Mouse (Mus musculus) embryonic facial prominence, embryonic 13.5 days (tissue): Measurements from ENCODE around the gene Amhr2. TPM values are rescaled to one million over a fixed set of nuclear protein-coding genes. Genes with fewer than 3 reads are reported as not detected.

Experiments
- ATAC-seq: fragments of 200-750 bp; cut with Nextera tagmentation; 2 replicates; pipeline ENCODE4 v1.8.0; 2017; ENCODE audit warnings: low read depth; ENCODE audit not compliant: insufficient number of reproducible peaks, insufficient read depth, low FRiP score, low TSS enrichment
- H3K27ac ChIP-seq: fragments of 300-500 bp; sonication (generic); 2 replicates; pipeline ENCODE4 v1.5.1; 2015; ENCODE audit warnings: moderate library complexity, mild to moderate bottlenecking, inconsistent platforms
- H3K27me3 ChIP-seq: fragments of 300-500 bp; sonication (generic); 2 replicates; pipeline ENCODE4 v1.6.1; 2015; ENCODE audit warnings: mild to moderate bottlenecking, inconsistent platforms
- H3K36me3 ChIP-seq: fragments of 300-500 bp; sonication (generic); 2 replicates; pipeline ENCODE4 v1.6.1; 2015; ENCODE audit warnings: mild to moderate bottlenecking, inconsistent platforms
- H3K4me1 ChIP-seq: fragments of 300-500 bp; sonication (generic); 2 replicates; pipeline ENCODE4 v1.6.1; 2015; ENCODE audit warnings: inconsistent platforms
- H3K4me2 ChIP-seq: fragments of 300-500 bp; sonication (generic); 2 replicates; pipeline ENCODE4 v1.6.1; 2015; ENCODE audit warnings: moderate library complexity, mild to moderate bottlenecking, inconsistent platforms
- H3K4me3 ChIP-seq: fragments of 300-500 bp; sonication (generic); 2 replicates; pipeline ENCODE4 v1.5.1; 2015; ENCODE audit warnings: mild to moderate bottlenecking, inconsistent platforms
- H3K9ac ChIP-seq: fragments of 300-500 bp; sonication (generic); 2 replicates; pipeline ENCODE4 v1.6.1; 2015; ENCODE audit warnings: mild to moderate bottlenecking, inconsistent platforms
- H3K9me3 ChIP-seq: fragments of 300-500 bp; sonication (generic); 2 replicates; pipeline ENCODE4 v1.6.1; 2016; ENCODE audit warnings: inconsistent platforms
- WGBS: fragments of 180-500 bp; shearing (Covaris S2); methylation state at CpG from one replicate; pipeline ENCODE4 v1.1.7; 2015; ENCODE audit warnings: mixed read lengths; 5-methylcytosine and 5-hydroxymethylcytosine counted together
- polyA plus RNA-seq: library from polyadenylated mRNA; unstranded; fragments of >200 nt; fragmentation: Nextera tagmentation; extraction: Ambion mirVana; gene quantifications from 2 replicates; pipeline ENCODE4 v1.2.1, GENCODE M21; 2015

Amhr2 gene
- polyA plus RNA-seq, 1 experiment from 2014 or later: not detected

DNA sequence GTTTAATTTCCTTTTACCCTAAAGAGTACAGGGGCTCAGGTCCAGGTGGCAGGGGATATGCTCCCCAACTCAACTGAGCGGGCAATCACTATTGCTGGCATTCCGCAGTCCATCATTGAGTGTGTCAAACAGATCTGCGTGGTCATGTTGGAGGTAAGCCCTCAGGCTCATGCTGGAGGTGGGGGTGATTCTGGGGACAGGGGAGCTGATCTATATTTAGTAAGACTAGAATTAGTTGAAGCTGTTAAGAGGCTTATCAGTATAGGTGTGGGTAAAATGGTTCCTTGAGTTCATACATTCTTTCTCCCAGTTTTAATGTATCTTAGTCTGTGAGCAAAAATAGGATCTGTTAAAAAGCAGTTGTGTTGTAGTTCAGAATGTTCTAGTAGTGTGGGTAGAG is 38.0 kb downstream of the Amhr2 start:
- H3K9ac ChIP-seq: no peak overlapping the region
- H3K4me1 ChIP-seq: no peaks in the 10 kb centered on the region
- H3K27me3 ChIP-seq: no peaks in the 10 kb centered on the region
- no peak for ATAC-seq
- H3K36me3 ChIP-seq: peaks cover 86% of the 10 kb centered on the region
- no peak overlapping the region for H3K4me2 ChIP-seq
- H3K9me3 ChIP-seq: no peaks in the 10 kb centered on the region
- H3K27ac ChIP-seq: no peak overlapping the region
- 87% methylated on average over 3 of the region's 3 CpGs for WGBS
- no peak overlapping the region for H3K4me3 ChIP-seq

DNA sequence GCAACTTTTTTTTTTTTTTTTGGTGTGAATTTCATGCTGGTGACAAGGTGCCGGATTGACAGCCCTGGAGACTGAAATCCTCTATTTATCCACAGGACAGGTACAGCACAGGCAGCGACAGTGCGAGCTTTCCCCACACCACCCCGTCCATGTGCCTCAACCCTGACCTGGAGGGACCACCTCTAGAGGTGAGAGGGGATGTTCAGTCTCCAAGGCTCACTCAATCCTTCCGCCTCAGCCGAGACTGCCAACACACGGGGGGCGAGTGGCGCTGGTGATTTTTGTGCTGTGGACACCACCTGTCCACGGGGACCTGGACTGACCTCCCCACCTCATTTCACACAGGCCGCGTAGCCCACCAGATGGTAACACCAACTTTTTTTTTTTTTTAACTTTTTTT is 40.7 kb downstream of the Amhr2 start:
- Histone ChIP-seq H3K4me2 (no peak overlapping the region), H3K27ac (no peak overlapping the region), H3K9ac (no peak overlapping the region), H3K4me3 (no peak overlapping the region), H3K9me3 (no peaks in the 10 kb centered on the region), H3K27me3 (no peaks in the 10 kb centered on the region), H3K36me3 (peaks cover 88% of the 10 kb centered on the region), H3K4me1 (no peaks in the 10 kb centered on the region)
- WGBS: 93% methylated on average over 12 of the region's 12 CpGs
- ATAC-seq: no peak

DNA sequence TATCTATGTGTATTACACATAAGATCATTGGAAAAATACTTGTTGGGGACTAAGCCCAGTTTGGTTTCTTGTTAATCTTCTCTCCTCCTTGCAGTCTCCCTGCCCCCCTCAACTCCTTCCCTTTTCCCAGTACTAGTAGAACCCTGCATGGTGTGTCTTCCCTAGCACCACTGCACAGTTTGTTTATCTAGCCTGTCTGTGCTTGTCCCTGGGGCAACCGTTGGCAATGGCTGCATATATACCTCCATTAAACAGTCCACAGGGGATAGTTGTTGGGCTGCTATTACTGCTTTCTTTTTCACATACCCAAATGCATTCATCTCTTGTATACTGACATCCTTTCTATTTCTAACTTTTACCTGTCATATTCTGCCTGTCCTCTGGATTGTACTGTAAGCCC is 42.5 kb downstream of the Amhr2 start:
- no peaks in the 10 kb centered on the region for H3K4me1 ChIP-seq
- H3K36me3 ChIP-seq: peaks cover 86% of the 10 kb centered on the region
- no peak overlapping the region for H3K4me3 ChIP-seq
- no peak for ATAC-seq
- H3K4me2 ChIP-seq: no peak overlapping the region
- H3K9me3 ChIP-seq: no peaks in the 10 kb centered on the region
- WGBS: 67% methylated on average over 1 of the region's 1 CpGs
- no peak overlapping the region for H3K9ac ChIP-seq
- no peak overlapping the region for H3K27ac ChIP-seq
- no peaks in the 10 kb centered on the region for H3K27me3 ChIP-seq

DNA sequence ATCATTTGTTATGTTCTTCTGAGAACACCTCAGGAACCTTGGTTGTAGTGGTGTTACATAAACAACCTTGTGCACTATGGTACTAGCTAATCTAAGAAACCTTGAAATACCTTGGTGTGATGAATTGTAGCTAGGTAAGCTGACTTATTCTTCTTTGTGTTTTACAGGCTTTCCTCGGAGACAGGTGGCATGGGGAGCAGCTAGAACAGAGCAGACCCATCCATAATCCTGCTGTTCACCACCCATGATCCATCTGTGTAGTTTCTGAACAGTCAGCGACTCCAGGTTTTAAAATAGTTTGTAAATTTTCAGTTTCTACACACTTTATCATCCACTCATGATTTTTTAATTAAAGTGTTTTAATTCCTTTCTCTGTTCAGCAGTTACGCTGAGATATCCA is 53.2 kb downstream of the Amhr2 start:
- Histone ChIP-seq H3K4me2 (no peak overlapping the region), H3K27me3 (no peaks in the 10 kb centered on the region), H3K9ac (no peak overlapping the region), H3K4me1 (no peaks in the 10 kb centered on the region), H3K9me3 (no peaks in the 10 kb centered on the region), H3K36me3 (peaks cover 94% of the 10 kb centered on the region), H3K4me3 (no peak overlapping the region), H3K27ac (no peak overlapping the region)
- 86% methylated on average over 3 of the region's 3 CpGs for WGBS
- ATAC-seq: no peak

DNA sequence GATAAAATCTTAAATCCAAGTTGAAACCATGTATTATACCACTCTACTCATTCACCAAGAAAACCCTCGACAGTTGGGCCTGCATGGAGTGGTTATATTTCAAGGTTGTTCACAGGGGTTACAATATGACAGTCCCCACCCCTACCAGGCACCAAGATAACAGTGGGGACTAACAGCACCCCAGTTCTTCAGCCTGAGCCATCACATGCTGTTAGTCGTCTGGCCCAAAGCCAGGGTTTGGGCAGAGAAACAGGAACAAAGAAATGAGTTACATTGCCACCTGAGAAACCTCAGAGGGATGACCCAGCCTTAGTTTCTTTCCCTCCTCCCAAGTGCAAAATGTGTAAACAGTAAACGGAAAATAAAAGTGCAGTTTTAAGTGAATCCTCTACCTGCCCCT is 54.2 kb downstream of the Amhr2 start:
- peaks cover 95% of the 10 kb centered on the region for H3K36me3 ChIP-seq

DNA sequence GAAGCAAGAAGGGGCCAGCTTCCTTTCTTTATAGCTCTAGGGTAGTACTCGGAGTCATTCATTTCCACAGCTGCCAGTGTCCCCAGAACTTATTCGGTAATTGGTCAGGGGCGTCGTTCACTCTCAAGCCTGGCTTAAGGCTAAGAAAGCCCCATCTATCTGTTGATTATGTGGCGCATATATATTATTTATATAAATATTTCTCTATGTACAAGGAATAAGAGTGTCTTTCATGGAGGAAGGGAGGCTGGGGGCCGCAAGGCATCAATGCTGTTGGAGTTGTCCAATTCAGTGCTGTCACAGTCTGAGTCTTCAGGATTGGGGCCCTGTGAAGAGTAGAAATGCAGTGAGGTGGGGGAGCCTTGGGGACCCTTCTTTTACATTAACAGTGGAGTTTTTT is 54.7 kb downstream of the Amhr2 start:
- 88% methylated on average over 6 of the region's 6 CpGs for WGBS
- Histone ChIP-seq H3K9ac (no peak overlapping the region), H3K4me2 (no peak overlapping the region), H3K4me1 (no peaks in the 10 kb centered on the region), H3K36me3 (peaks cover 94% of the 10 kb centered on the region), H3K27me3 (no peaks in the 10 kb centered on the region), H3K27ac (no peak overlapping the region), H3K4me3 (no peak overlapping the region), H3K9me3 (no peaks in the 10 kb centered on the region)
- no peak for ATAC-seq

More for the DNA sequence above, 54.2 kb downstream of the Amhr2 start:
- H3K27me3 ChIP-seq: no peaks in the 10 kb centered on the region
- no peak overlapping the region for H3K27ac ChIP-seq
- H3K4me1 ChIP-seq: no peaks in the 10 kb centered on the region
- H3K4me3 ChIP-seq: no peak overlapping the region
- WGBS: 69% methylated on average over 3 of the region's 3 CpGs
- no peak for ATAC-seq
- no peak overlapping the region for H3K9ac ChIP-seq
- no peak overlapping the region for H3K4me2 ChIP-seq
- no peaks in the 10 kb centered on the region for H3K9me3 ChIP-seq

DNA sequence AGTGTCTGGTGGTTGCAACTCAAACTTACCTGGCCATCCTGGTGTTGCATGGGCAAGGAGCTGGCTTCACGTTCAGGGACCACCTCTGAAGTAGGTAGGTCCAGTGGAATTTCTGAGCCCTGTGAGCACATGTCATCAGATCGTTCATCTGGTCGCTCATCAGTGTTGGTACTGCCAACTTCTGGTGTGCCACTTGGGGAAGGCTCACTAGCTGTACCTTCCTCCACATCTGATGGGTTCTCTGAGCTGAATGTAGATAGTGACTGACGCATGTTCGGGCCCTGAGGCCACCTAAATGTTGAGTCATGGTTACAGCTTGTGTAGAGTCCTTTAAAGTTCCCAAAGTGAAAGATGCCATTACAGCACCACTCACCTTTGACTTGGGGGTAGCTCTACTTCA is 55.3 kb downstream of the Amhr2 start:
- Histone ChIP-seq H3K27ac (no peak overlapping the region), H3K4me2 (no peak overlapping the region), H3K4me3 (no peak overlapping the region), H3K27me3 (no peaks in the 10 kb centered on the region), H3K9me3 (no peaks in the 10 kb centered on the region), H3K4me1 (no peaks in the 10 kb centered on the region), H3K9ac (no peak overlapping the region), H3K36me3 (peaks cover 94% of the 10 kb centered on the region)
- no peak; the same call in 1 of the 2 replicates for ATAC-seq
- 82% methylated on average over 5 of the region's 5 CpGs for WGBS

DNA sequence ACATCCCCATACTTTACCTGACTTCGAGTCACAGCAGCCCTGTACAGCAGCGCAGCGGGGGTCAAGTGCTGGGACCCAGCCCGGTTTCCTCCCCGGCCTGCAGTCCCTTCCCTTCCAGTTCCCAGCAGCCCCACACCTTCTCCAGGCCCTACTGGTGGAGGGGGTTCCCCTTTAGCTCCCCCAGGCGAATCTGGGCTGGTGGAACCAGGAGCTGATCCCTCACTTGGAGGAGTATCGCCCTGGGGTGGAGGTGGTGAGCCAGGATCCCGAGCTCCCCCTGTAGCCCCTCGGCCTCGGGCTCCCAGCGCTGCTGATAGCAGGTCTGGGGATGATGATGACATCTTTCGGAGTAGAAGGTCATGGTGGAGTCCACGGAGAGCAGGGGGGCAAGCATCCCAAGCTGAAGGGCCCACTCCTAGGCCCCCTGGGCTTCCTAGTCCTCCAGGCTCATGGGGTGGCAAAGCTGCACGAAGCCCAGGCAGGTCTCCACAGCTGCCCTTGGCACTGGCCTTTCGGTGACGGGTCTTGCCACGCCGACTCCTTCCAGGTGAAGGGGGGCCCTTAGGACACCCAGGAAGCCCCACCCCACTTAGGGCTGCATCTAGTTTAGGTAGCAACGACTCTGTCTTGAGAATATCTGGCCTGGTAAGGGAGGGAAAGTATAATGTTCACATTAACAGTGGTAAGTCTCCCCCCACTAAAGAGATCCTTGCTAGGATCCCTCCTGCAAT is 56.1 kb downstream of the Amhr2 start:
- WGBS: 86% methylated on average over 19 of the region's 19 CpGs
- ATAC-seq: no peak
- Histone ChIP-seq H3K27me3 (no peaks in the 10 kb centered on the region), H3K9ac (no peak overlapping the region), H3K27ac (no peak overlapping the region), H3K4me1 (no peaks in the 10 kb centered on the region), H3K36me3 (peaks cover 94% of the 10 kb centered on the region), H3K4me3 (no peak overlapping the region), H3K4me2 (no peak overlapping the region), H3K9me3 (no peaks in the 10 kb centered on the region)

DNA sequence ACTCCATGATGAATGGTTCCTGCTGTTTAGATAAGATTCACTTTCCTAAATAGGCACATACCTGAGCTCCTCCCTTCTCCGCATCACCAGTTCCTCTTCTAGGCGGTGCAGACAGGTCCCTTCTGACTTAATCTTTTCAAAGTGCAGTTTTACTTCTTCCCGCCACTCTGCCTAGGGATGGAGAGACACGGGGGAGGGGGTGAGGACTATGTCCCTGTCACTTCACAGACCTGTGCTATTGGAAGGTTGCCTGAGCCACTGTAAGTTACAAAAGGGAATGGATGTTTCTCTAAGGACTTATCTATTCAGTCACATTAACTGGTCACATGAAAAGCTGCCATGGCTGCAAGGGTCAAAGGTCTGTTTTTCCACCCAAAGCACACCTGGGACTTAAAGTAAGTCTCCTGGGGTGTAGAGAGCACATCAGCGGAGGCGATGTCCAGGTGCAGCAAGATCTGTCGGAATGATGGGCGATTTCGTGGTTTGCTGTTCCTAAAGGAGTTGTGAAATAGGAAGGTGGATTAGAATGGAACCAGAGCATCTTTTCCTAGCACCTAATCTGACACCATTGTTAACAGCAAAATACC is 57.2 kb downstream of the Amhr2 start:
- Histone ChIP-seq H3K9ac (no peak overlapping the region), H3K36me3 (peaks cover 86% of the 10 kb centered on the region)
- WGBS: 74% methylated on average over 9 of the region's 9 CpGs

DNA sequence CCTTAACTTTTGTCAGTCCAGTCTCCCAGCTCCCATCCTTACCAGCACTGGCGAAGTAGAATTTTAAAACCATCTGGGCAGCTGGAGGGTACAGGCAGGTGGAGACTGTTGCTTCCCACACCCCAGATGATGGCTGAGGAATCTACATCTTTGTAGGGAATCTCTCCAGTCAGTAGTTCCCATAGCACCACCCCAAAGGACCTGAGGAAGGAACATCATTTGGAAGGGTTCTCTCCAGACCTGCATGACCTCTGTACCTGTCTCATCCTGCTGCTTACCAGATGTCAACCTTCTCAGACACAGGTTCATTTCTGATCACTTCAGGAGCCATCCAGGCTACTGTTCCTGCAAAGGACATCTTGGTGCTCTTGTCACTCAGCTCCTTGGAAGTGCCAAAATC is 58.3 kb downstream of the Amhr2 start, which contains the start of gene Gm10337:
Gm10337 (plus strand) TSS at position 276 of the 400 bp plus-strand sequence.
- no peak within 1 kb of the TSS for H3K27ac ChIP-seq
- peaks cover 81% of the 10 kb centered on the region for H3K36me3 ChIP-seq
- 88% methylated on average over 1 of the region's 1 CpGs for WGBS
- no peak within 1 kb of the TSS for H3K4me3 ChIP-seq
- no peaks in the 10 kb centered on the region for H3K4me1 ChIP-seq
- H3K9me3 ChIP-seq: no peaks in the 10 kb centered on the region
- no peak within 1 kb of the TSS for H3K4me2 ChIP-seq
- no peak within 1 kb of the TSS for H3K9ac ChIP-seq
- H3K27me3 ChIP-seq: no peaks in the 10 kb centered on the region
- no peak for ATAC-seq

More for the DNA sequence above, 57.2 kb downstream of the Amhr2 start:
- Histone ChIP-seq H3K9me3 (no peaks in the 10 kb centered on the region), H3K4me1 (no peaks in the 10 kb centered on the region), H3K4me3 (no peak overlapping the region), H3K27me3 (no peaks in the 10 kb centered on the region), H3K4me2 (no peak overlapping the region), H3K27ac (no peak overlapping the region)
- ATAC-seq: no peak
